Mouse (Mus musculus) megakaryocyte, embryonic 14.5 days (primary cell): ENCODE measurements at regions not wholly inside any gene's neighbourhood (a gene's known extent, or its start where the extent isn't known, plus 50 kb on each side); places are given as distances from the start of the nearest gene placed in this dataset.

Source experiments
- FLI1 ChIP-seq: IDR thresholded peaks from 2 replicates; pipeline ENCODE4 v1.6.1; 2012; ENCODE audit warnings: low read length, inconsistent platforms, mixed read lengths
- GATA1 ChIP-seq: IDR thresholded peaks from 3 replicates; pipeline ENCODE4 v1.6.1; 2012; ENCODE audit warnings: mixed read lengths, low read length, inconsistent platforms, borderline replicate concordance

- TF ChIP-seq GATA1: no peak
- no peak for TF ChIP-seq FLI1
Observed at GRCm38 (mm10) chr7:136228331-136228730, 512.2 kb upstream of the Mki67 start.
